Mouse (Mus musculus) thymus, postnatal 4 days (tissue): ENCODE results near the gene Cacnb2.
A peak's percentile ranks its signal among the peaks of the same experiment; 100 is the strongest.

ENCODE experiments used
- DNase-seq: peaks from one replicate; pipeline ENCODE4 v3.0.0; 2021

Cacnb2 gene

DNA sequence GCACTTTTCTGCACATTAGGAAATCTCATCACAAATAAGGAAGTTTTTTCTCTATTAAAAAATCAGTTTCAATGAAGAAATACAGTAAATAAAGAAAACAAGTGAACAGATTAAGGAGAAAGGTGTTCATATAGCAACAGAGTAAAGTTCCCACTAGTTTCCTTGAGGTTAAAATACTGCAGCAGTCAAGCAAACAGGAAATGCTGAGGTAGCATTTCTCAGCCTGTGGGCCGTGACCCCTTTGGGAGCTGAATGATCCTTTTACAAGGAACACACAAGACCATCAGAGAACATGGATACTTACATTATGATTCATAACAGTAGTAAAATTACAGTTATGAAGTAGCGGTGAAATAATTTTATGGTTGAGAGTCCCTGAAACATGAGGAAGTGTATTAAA, 185.1 kb downstream of the Cacnb2 start:
- no peak for DNase-seq

DNA sequence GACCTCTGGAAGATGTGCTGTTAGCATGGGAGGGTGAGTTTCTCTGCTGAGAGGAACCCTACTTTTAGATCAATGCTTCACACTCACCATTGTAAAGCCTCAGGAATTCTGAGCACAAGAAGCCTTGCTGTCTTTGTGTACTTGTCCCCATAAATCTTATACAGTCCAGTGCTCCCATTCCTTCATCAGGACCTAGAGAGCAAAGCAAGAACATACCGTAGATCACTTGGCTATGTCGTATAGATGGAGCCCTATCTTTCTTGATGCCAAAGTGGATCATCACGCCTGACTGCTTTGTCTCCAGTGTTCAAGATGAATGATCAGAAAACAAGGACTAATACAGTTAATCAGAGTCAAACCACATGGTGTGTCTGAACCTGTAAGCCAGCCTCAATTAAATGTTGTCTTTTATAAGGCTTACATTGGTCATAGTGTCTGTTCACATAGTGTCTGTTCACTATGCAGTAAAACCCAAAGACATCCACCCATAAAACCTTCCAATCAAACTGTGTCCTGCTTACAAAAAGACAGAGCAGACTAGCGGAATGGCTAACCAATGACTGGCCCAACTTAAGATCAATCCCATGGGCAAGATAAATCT, 198.7 kb downstream of the Cacnb2 start:
- DNase-seq, result no peak

DNA sequence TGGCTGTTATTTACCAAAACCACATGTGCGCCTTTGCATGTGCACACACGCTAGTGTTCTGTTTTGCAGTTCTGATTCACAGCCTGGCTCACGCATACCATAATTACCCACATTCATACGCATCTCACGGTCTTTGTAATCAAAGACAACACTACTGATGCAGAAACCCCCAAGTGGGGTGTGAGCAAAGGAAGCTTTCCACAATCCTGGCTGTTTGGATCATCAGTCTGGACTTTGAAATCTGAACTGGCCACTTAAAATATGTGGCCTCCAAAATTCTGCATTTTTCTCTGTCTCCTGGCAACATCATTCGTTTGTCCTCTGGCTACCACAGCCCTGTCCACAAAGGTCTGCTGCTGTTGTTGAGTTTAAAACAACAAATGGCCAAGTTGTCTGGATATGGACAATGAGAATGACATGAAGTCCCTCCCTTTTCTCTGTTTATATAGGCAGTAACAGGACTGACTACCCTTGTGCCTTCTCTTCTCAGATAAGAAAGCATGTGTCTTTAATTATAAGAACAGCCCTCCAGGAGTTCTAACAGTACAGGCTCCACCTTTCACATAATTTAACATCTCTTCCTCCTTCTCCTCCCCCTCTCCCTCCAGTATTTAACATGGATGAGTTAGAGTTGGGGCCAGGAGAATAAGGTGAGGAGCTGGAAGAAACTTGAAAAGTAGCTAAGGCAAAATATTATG, 204.9 kb downstream of the Cacnb2 start:
- no peak for DNase-seq

DNA sequence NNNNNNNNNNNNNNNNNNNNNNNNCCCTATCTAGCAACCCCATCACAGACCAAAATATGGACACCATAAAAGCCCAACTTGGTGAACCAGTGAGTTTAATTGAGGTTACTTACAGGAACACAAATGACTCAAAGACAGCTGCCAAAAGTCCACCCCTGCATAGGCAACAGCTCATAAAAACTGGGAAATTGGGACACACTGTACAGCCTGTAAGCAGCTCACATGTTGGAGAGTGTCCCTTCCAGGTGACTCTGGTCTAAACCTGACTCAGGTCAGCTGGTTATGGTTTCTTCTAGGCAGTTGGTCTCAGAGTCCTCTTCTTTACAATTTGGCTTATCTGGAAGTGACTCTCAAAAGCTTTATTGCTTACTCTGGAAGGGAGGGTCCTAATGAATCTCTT, 212.1 kb downstream of the Cacnb2 start:
- no peak for DNase-seq

DNA sequence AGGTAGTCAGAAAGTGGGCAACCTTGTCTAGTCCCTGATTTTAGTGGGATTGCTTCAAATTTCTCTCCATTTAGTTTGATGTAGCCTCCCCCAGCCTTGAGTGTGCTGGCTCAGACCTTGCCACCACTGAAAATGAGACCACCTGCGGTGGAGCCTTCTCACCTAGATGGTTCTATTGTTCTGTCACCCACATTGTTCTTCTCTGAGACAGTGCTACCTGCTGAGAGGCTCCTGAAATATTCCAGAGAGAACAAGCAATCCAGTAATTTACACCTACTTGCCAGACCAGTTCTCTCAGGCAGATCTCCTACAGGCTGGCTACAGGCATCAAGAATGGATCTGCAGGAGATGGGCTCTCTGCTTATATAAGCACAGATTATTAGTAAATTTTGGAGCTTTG, 215.8 kb downstream of the Cacnb2 start:
- no peak for DNase-seq

DNA sequence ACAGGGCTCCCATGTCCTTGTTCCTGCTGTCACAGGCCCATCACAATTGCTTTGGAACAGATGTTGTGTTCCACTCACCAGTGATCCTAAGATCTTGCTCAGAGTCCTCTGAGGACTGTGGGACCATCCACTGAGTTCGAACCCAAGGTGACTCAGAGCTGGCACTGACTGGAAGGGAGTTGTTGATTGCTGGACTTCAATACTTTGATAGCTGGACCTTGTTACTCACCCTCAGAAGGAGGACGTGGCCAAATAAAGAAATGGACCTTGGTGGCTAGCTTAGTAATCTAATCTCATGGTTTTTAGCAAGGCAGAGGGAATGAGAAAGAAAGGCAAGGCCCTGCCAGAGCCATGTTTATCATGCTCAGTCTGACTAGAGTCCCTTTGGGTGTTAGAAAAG, 218.1 kb downstream of the Cacnb2 start:
- no peak for DNase-seq

DNA sequence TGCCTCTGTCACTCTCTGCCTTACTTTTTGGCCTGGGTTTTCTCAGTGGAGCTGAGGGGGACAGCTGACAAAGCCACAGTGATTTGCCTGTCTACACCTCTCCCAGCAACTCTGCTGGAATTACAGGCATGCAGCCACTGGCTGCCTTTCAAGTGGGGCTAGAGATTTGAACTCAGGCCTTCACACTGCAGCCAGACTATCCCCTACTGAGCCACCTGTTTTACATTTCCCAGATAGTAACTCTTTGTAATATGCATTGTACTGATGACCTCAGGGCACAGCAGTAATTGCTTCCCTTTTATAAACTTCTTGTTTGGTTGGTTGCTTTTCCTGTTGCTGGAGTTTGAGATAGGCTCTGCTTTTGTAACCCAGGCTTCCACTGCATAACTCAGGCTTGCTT, 220.2 kb downstream of the Cacnb2 start:
- no peak for DNase-seq

DNA sequence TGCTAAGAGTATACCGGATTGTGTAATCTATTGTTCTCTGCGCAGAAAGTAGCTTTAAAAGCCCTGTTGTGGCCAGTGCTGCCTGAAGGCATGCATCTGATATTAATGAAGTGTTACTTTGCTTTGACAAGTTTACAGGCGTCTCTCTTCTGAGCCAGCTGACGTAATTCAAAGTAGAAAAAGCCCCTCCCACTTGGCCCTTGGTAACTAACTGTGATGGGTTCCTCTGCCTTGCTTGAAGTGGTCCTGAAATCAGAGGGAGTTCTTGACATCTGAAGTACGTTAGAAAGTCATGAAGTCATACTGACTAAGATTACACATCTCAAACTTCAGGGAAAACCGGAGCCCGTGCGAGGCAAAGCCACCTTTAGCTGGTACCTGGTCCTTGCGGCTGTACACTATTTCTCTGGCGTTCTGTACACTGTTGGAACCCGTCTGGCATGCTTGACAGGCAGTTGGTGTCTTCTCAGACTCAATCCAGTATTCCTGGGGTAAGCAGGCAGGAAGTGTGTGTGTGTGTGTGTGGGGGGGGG, 221.0 kb downstream of the Cacnb2 start:
- no peak for DNase-seq

DNA sequence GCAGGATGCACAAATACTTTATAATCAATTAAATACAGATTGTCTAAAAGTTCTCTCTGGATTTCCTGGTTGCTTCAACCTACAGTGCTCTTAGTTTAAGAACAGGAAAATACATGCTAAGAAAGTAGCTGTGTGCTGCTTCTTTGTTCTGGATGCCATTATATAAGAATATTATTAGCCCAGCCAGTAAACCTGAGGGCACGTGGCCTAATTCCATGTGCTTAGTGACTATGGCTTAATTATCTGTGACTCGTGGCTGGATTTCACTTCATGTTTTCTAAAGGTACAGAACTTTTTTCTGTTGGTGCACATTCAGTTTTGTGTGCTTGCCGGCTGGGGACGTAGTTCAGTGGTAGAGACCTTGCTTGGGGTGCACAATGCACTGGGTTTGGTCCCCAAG, 222.3 kb downstream of the Cacnb2 start:
- no peak for DNase-seq

DNA sequence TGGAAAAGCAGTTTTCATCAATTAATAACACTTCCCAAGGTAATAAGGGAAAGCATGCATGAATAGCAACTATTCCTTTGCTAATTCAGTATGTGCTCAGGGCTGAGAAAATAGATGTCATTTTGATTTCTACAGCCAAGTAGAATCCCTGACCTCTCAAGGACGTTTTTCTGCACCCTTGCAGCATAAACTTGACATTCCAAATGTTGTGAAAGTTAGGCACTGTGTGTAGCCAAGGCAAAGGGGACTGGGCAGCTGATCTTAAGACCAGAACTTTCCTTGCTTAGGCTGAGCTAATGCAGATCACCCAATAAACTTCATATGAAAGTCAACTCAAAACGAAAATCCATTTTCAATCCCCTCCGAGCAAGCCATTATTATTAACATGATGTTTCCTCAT, 226.6 kb downstream of the Cacnb2 start:
- DNase-seq, result no peak

DNA sequence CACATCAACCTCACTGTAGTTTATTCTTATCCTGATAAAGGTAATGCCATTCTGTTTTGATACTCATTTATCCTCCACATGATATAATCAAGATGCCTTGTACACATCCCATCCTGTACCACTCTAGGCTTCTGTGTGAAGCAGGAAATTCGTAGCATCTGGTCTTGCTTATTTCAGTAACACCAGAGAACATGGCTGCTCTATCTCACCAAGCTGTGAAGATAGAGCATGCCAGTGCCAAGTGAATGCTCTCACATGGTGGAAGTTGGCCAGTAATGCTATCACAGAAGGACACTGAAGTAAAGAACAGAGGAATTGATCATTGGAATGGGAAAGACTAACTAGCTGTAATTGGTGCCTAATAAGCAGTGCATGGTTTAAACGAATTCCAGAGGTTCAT, 228.4 kb downstream of the Cacnb2 start:
- no peak for DNase-seq

DNA sequence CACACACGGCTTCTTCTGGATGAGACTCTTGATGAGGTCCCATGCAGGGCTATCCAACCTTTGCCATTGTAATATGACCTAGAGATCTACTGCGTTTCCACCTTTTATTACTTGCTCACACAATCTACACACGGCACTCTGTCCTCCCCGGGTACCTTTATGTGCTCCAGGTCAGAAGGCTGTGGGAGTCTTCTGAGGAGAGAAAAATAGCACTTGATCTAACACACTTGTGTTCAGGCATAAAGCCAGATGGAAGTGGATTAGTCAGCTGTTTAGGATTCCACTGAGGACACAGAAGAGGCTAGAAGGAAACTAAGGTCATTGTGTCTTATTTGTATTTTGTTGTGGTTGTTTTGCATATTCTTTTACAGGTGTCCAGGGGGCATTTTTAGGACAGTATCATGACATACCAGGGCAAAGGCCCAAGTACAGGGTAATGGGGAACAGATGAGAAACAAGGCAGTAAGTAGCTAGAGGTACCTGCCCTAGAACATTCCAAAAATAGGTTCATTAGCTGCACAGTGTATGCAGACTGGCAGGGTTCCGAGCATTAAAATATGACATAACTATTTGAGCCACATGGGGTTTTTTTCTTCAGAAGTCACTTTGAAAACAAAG, 231.9 kb downstream of the Cacnb2 start:
- no peak for DNase-seq

DNA sequence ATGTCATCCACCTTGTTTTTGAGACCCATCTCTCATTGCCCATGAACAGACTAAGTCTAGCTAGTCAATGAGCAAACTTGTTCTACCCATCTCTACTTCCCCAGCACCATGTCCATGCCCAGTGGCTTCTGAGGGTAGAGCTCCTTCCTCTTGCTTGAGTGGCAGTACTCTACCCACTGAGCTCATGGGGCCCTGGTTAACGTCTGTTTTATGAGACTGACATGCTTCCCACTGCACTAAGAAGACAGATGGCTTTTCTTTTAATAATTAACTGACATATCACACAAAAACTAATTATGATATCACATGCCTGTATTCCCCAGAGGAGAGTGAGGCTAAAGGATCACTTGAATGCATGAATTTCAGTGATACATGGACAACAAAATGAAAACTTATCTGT, 238.4 kb downstream of the Cacnb2 start:
- no peak for DNase-seq

DNA sequence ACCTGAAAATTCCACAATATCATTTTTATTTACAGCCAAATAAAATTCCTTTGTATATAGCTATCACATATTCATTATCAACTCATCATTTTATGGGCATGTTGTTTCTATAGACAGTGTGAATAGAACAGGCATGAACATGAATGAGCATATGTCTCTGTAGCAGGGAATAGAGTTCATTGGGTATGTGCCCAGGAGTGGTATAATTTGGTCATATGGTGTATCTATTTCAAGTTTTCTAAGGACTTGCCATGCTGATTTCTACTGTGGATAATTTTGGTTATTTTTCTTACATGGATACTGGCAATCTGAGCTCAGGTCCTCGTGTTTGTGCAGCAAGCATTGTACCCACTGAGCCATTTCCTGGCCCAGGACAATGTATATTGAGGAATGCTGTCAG, 243.8 kb downstream of the Cacnb2 start:
- no peak for DNase-seq

DNA sequence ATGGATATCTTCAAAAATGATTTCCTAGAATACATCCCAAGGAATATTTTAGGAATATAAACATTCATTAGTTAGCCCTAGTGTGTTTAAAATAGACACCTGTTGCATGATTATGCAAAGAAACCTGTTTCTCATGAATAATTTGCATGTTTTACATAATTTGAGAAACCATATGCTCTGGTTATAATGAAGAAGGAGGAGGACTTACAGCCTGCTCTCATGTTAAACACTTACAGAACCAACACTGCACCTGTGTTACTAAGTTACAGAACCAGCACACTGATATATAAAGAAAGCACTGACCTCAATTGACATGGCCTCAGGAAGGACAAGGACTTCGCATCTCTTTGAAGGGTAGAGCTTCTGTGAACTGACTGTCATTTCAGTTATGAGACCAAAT, 244.3 kb downstream of the Cacnb2 start:
- DNase-seq, result no peak

DNA sequence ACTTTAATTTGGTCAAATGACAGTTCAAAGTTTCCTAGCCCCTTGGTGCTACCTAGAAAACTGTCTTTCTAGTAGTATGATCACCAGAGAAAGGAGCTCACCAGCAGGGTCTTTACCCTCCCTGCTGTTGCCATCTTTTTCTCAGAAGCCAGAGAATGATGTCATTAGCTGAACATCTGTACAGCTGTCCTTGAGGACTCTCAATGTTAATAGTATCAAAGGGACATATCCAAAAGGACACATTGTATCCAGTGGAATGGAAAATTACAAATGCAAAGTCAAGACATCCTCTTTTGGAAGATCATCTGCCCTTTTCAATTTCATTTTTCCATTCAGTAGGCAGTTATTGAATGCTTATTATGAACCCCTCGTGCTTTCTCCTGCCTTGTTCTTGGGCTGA, 247.9 kb downstream of the Cacnb2 start:
- DNase-seq, result no peak

DNA sequence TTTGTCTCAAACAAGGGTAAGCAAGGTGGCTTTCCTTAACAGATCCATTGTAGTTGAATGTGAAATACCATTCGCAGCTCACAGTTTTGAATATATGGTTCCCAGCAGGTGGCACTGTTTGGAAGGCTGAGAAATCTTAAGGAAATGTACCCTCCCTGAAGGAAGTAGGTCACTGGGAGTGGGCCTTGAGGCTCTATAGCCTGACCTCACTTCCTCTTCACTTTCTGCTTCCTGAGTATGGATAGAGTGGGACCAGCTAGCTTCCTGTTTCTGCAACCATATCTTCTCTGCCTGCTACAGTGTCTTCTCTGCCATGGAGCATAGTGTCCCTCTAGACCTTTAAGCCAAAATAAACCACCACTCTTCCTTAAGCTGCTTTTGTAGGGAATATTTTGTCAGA, 248.5 kb downstream of the Cacnb2 start:
- peak; percentile 70 for DNase-seq

DNA sequence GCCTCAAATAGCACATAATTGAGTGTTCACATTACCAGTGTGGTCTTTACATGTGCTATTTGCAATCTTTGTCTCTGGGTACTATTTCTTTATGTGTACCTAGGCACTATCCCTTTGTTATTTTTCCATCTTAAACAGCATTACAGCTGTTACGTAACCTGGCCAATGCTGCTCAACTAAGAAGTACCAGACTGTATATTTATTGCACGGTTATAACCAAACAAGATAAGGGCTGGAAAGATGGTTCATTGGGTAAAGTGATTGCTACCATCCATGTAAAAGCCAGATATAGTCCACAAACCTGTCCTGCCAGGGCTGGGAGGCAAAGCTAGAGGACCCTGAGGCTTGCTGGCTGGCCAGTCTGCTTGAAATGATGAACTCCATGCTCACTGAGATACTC, 251.2 kb downstream of the Cacnb2 start:
- DNase-seq, result no peak

DNA sequence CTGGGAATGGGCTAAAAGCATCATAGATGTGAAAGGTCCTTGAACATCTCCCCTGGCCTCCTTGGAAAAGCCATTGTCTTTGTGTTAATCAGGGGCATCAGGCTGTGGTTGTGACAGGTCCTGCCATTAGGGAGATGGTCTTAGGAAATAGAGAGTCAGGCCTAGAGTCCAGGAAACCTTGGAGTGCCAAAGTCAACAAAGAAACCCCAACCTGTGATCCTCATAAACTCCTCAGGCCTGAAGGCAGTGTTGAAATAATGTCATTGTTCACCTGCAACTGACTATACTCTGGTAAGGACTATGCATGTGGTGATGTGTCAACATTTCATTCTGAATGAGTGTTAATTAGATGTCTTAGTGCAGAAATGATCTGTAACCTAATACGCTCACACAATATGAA, 255.4 kb downstream of the Cacnb2 start:
- no peak for DNase-seq

DNA sequence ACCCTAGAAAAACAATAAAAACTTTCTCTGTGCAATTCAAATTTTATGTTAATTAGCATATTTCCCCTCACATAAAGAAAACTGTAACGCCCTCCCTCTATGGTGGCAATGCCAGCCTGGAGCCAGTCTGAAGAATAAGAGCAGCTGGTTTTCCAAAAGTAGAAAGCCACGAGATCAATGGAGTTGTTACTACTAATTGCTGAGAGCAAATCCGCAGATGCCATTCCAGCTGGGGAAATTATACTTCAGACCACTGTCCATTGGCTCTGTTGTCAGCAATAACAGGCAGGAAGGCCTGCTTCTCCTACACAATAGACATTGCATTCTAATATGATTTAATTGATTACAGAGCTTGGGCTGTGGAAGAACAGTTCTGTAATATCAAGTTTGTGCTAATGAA, 257.5 kb downstream of the Cacnb2 start:
- no peak for DNase-seq

DNA sequence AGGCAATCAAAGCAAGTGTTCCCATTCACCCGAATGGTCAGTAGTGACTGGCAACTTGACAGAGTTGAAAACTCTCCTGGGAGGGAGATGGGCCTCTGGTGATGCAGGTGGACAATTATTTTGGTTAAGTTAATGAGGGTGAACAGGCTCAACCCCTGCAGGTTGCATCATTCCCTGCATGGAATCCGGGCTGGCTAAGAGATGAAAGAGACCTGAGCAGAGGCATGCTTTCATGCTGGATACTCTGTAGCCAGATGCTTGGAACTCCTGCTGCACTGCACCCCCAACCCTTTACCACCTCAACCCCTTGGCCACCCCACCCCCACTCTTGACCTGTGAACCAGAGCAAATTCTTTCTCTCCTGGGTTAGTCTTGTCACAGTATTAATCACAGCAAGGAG, 258.7 kb downstream of the Cacnb2 start:
- DNase-seq, result no peak

DNA sequence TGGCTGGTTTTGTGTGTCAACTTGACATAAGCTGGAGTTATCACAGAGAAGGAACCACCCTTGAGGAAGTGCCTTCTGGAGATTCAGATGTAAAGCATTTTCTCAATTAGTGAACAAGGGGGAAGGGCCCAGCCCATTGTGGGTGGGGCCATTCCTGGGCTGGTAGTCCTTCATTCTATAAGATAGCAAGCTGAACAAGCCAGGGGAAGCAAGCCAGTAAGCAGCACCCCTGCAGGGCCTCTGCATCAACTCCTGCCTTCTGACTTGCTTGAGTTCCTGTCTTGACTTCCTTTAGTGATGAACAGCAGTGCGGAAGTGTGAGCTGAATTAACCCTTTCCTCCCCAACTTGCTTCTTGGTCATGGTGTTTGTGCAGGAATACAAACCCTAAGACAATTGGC, 260.1 kb downstream of the Cacnb2 start:
- DNase-seq, result no peak

DNA sequence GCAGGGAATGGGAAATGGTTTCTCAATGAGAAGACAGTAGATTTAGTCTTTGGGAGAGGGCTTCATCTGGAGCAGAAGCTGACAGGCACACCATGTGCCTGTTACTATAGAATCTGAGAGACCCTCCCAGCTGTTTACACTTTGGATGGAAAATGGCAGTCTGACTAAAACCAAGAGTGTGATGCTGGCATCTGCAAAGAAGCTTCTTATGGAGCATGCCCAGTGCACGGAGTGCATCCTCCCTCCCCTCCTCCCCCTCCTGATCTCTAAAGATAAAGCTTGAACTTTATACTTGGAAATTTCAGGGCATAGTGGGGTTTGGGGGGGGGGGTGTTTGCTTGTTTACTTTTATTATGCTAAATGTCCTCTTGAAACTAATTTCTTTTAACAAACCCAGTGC, 270.2 kb downstream of the Cacnb2 start:
- no peak for DNase-seq

DNA sequence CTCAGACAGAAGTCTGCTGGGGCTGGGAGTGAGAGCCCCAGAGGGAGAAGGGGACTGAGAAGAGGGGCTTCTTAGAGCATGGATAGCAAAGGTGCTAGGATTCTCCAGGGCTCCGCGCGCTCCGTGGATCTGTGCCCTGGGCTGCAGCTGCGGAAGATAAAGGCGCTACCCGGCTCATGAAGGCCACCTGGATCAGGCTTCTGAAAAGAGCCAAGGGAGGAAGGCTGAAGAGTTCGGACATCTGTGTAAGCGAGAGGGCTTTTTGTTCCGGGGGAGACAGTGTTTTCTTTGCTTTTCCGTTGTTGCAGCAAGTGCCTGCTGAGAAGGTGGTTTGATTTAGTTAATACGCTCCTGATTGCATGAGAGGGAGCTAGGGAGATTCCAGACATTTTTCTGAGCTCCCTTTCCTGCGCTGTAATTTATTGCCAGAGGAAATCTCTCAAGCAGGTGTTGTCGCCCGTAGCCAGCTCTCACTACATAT, 270.9 kb downstream of the Cacnb2 start:
- no peak for DNase-seq
